Mouse (Mus musculus) liver, embryonic 11.5 days (tissue): ENCODE data around the gene Bcl6. TPM values are rescaled to one million over a fixed set of nuclear protein-coding genes. Genes with fewer than 3 reads are reported as not detected.

Source experiments
- ATAC-seq: fragments of 200-750 bp; cut with Nextera tagmentation; replicated peaks from 2 replicates; pipeline ENCODE4 v1.8.0; 2017; ENCODE audit warnings: moderate number of reproducible peaks, mild to moderate bottlenecking, moderate TSS enrichment, moderate library complexity; ENCODE audit not compliant: low FRiP score
- DNase-seq: peaks from one replicate; pipeline ENCODE4 v3.0.0-alpha.2; 2017; ENCODE audit warnings: low spot score
- H3K27ac ChIP-seq: fragments of 300-500 bp; sonication (generic); 2 replicates; pipeline ENCODE4 v1.5.1; 2014; ENCODE audit warnings: mild to moderate bottlenecking, low read depth, low read length, control low read depth
- H3K27me3 ChIP-seq: fragments of 300-500 bp; sonication (generic); replicated peaks from 2 replicates; pipeline ENCODE4 v1.6.1; 2014; ENCODE audit warnings: low read length, mixed read lengths; ENCODE audit not compliant: control insufficient read depth, insufficient read depth
- H3K36me3 ChIP-seq: fragments of 300-500 bp; sonication (generic); 2 replicates; pipeline ENCODE4 v1.6.1; 2014; ENCODE audit warnings: mild to moderate bottlenecking, low read length, moderate library complexity, mixed read lengths; ENCODE audit not compliant: control insufficient read depth, insufficient read depth
- H3K4me1 ChIP-seq: fragments of 300-500 bp; sonication (generic); replicated peaks from 2 replicates; pipeline ENCODE4 v1.6.1; 2014; ENCODE audit warnings: low read length, mixed read lengths; ENCODE audit not compliant: control insufficient read depth, insufficient read depth
- H3K4me2 ChIP-seq: fragments of 300-500 bp; sonication (generic); 2 replicates; pipeline ENCODE4 v1.6.1; 2014; ENCODE audit warnings: mild to moderate bottlenecking, control low read depth, moderate library complexity
- H3K4me3 ChIP-seq: fragments of 300-500 bp; sonication (generic); 2 replicates; pipeline ENCODE4 v1.5.1; 2014; ENCODE audit warnings: low read depth, low read length, control low read depth
- H3K9ac ChIP-seq: fragments of 300-500 bp; sonication (generic); 2 replicates; pipeline ENCODE4 v1.6.1; 2014; ENCODE audit warnings: low read depth, low read length, control low read depth
- H3K9me3 ChIP-seq: fragments of 300-500 bp; sonication (generic); 2 replicates; pipeline ENCODE4 v1.6.1; 2016; ENCODE audit warnings: low read length, inconsistent platforms, mixed read lengths; ENCODE audit not compliant: control insufficient read depth
- WGBS: fragments of 180-500 bp; shearing (Covaris S2); extraction: QIAGEN DNeasy Blood & Tissue Kit; methylation state at CpG from one replicate; pipeline ENCODE4 v1.1.7; 2014; 5-methylcytosine and 5-hydroxymethylcytosine counted together
- polyA plus RNA-seq: library from polyadenylated mRNA; unstranded; fragments of >200 nt; fragmentation: Nextera tagmentation; extraction: Ambion mirVana; gene quantifications from 2 replicates; pipeline ENCODE4 v1.2.1, GENCODE M21; 2014

Bcl6 gene
- polyA plus RNA-seq, 1 experiment from 2014 or later: 0.38 TPM

DNA sequence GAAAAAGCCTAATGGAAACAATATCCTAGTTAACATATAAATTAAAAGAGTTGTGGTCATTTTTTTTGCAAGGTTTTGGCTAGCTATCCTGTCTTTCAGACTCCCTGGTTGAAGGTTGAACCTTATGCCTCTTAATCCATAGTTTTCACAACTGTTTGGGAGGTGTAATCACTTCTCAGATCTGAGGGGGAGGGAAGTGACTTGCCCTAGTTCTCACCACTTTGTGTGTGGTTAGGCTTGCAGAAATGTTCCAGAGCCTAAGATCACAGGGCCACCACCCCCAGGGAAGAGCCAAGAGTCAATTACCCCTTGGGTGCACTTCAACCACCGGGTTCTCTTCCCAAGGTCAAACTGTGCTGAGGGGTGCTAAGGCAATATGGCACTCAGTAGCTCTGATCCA, 33.1 kb upstream of the Bcl6 start:
- 48% methylated on average over 1 of the region's 1 CpGs for WGBS
- no peaks in the 10 kb centered on the region for H3K27me3 ChIP-seq
- no peak for DNase-seq
- H3K4me2 ChIP-seq: no peak overlapping the region
- H3K4me1 ChIP-seq: no peaks in the 10 kb centered on the region
- H3K27ac ChIP-seq: no peak overlapping the region
- no peaks in the 10 kb centered on the region for H3K36me3 ChIP-seq
- no peaks in the 10 kb centered on the region for H3K9me3 ChIP-seq
- no peak for ATAC-seq
- no peak overlapping the region for H3K4me3 ChIP-seq
- H3K9ac ChIP-seq: no peak overlapping the region

DNA sequence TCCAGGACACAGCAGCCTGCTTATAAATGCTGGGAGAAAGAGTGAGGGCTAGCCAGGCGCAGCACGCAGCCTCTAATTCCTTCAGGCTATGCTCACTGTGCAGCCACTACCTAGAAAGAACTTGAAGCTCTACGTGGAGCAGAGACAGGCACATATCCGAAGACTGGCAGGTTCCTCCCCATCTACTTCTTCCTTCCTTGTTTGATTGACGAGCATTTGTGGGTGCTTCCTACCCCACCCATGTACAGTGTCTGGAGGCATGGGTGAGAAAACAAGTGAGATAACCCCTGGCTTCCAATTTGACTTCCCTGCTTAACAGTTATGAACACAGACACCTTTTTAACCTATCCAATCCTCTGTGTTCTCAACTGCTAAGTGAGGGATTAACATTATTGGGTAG, 28.1 kb upstream of the Bcl6 start:
- Histone ChIP-seq H3K36me3 (no peaks in the 10 kb centered on the region), H3K27me3 (no peaks in the 10 kb centered on the region), H3K27ac (no peak overlapping the region), H3K4me3 (no peak overlapping the region), H3K9me3 (no peaks in the 10 kb centered on the region), H3K4me2 (no peak overlapping the region), H3K4me1 (no peaks in the 10 kb centered on the region), H3K9ac (no peak overlapping the region)
- DNase-seq (no peak), ATAC-seq (no peak)
- WGBS: 48% methylated on average over 5 of the region's 5 CpGs

DNA sequence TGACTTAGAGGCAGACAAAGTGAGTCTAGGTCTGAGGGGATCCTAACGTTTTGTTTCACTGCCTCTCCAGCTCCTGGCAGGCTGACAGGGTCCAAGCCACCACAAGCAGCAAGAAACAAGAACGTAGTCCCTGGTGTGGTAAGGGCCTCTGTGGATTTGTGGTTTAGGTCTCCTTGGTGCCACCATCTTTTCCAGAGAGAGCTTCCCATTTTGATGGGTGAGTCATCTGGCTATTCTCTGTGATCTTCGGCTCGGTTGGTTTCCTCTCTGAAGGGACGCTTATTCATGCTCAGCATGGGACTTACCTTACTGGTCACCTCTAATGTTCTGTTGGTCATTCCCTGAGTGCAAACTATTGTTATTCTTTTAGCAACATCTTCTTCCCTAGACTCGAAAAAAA, 27.6 kb upstream of the Bcl6 start:
- Histone ChIP-seq H3K36me3 (no peaks in the 10 kb centered on the region), H3K4me3 (no peak overlapping the region), H3K4me2 (no peak overlapping the region), H3K9ac (no peak overlapping the region), H3K27ac (no peak overlapping the region), H3K9me3 (no peaks in the 10 kb centered on the region), H3K4me1 (no peaks in the 10 kb centered on the region), H3K27me3 (no peaks in the 10 kb centered on the region)
- 44% methylated on average over 6 of the region's 6 CpGs for WGBS
- ATAC-seq: no peak
- no peak for DNase-seq

DNA sequence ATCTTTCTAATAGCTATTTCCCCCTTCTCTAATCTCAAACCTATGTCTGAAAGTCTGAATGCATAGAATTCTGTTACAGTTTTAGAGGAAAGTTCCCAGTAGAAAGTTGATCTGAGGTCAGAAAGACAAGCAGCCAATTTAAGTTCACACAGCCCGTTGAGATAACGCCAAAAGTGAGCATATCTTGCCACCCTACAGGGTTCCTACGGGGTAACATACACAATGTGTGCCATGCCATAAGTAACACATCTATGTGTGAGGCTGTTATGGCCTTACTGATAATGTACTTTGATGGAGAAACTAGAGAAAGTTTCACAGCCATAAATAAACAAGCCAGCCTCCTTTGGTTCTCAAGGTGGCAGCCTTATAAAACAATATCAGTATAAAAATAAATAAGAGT, 25.7 kb upstream of the Bcl6 start:
- ATAC-seq (no peak), DNase-seq (no peak)
- H3K4me2 ChIP-seq: no peak overlapping the region
- no peaks in the 10 kb centered on the region for H3K4me1 ChIP-seq
- H3K27ac ChIP-seq: no peak overlapping the region
- no peaks in the 10 kb centered on the region for H3K9me3 ChIP-seq
- no peak overlapping the region for H3K9ac ChIP-seq
- H3K4me3 ChIP-seq: no peak overlapping the region
- H3K36me3 ChIP-seq: no peaks in the 10 kb centered on the region
- H3K27me3 ChIP-seq: no peaks in the 10 kb centered on the region
- WGBS: 65% methylated on average over 3 of the region's 3 CpGs

DNA sequence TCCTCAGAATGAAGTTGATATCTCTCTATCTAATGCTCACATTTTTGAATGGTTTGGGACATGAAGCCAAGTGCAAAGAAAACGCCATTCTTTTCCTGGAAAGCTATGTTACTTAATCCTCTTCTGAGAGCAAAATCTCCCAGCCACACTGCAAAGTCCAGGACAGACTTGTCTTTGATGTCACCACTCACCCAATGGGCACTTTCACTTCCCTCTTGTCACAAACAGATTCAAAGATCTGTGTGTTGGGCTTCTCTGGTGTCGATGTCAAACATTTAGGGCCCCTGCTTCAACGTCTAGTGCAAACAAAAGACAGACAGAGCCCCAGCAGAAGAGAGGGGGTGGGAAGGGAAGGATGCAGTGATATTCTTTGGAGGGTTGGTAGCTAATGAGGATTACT, 23.4 kb upstream of the Bcl6 start:
- 36% methylated on average over 3 of the region's 3 CpGs for WGBS
- no peaks in the 10 kb centered on the region for H3K36me3 ChIP-seq
- no peak overlapping the region for H3K4me3 ChIP-seq
- ATAC-seq (no peak), DNase-seq (no peak)
- no peak overlapping the region for H3K9ac ChIP-seq
- H3K27me3 ChIP-seq: no peaks in the 10 kb centered on the region
- H3K27ac ChIP-seq: no peak overlapping the region
- H3K9me3 ChIP-seq: no peaks in the 10 kb centered on the region
- no peaks in the 10 kb centered on the region for H3K4me1 ChIP-seq
- no peak overlapping the region for H3K4me2 ChIP-seq

DNA sequence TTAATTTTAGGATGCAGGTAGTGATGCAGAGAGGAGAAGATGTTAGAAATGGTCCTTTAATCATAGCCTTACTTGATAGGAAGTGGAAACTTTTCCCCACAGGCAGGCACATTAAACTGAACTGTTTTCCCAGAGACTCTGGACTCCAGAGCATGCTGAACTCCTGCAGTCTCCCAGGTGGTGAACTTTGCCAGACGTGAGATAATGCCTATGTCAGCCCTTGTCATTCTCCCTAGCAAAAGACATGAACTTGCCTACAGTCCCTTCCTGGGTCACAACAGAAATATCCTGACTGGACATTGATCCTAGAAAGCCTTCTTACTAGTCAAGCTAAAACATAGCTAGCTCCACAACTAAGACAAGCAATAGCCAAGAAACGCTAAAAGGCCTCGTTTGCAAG, 22.7 kb upstream of the Bcl6 start:
- no peaks in the 10 kb centered on the region for H3K36me3 ChIP-seq
- H3K4me1 ChIP-seq: no peaks in the 10 kb centered on the region
- H3K9ac ChIP-seq: no peak overlapping the region
- H3K9me3 ChIP-seq: no peaks in the 10 kb centered on the region
- WGBS: 69% methylated on average over 3 of the region's 3 CpGs
- no peak for ATAC-seq
- H3K4me2 ChIP-seq: no peak overlapping the region
- no peak overlapping the region for H3K4me3 ChIP-seq
- no peaks in the 10 kb centered on the region for H3K27me3 ChIP-seq
- no peak for DNase-seq
- H3K27ac ChIP-seq: no peak overlapping the region

DNA sequence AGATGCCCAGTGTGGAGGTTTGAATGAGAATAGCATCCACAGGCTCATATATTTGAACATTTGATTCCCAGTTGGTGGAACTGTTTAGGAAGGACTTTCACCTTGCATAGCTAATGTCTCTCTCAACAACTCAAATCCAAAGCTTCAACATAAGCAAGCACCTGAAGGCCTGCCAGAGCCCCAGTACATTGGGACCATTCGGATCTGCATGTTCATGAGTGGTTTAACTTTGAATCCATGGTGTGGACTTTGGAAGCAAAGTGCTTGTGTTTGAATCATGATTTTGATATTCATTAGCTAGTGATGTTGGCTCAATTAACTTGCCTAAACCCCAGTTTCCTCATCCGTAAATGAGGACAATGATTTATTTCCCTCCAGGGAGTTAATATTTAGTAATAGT, 21.2 kb upstream of the Bcl6 start:
- Histone ChIP-seq H3K27me3 (no peaks in the 10 kb centered on the region), H3K9ac (no peak overlapping the region), H3K4me2 (no peak overlapping the region), H3K9me3 (no peaks in the 10 kb centered on the region), H3K4me1 (no peaks in the 10 kb centered on the region), H3K36me3 (no peaks in the 10 kb centered on the region), H3K4me3 (no peak overlapping the region), H3K27ac (no peak overlapping the region)
- ATAC-seq: no peak
- WGBS: 87% methylated on average over 2 of the region's 2 CpGs
- no peak for DNase-seq

DNA sequence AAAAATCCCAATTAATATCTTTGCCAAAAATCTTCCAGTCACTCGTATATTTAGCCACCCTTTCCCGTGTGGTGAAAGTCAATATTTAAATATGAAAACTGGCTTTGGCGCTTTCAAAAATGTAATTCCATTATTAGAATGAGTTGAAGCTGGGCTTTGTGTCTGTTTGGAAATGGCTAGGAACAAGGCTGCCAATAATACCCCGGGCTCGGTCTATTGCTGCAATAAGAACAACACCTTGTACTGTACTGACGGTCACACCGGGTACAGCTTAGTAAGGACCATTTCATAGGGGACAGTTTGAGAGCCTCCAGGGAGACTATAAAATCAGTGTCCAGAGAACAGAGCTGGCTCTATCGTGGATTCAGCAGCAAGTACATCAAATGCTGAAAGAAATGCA, 17.3 kb upstream of the Bcl6 start:
- 80% methylated on average over 8 of the region's 8 CpGs for WGBS
- Histone ChIP-seq H3K9ac (no peak overlapping the region), H3K27me3 (no peaks in the 10 kb centered on the region), H3K9me3 (no peaks in the 10 kb centered on the region), H3K36me3 (no peaks in the 10 kb centered on the region), H3K4me2 (no peak overlapping the region), H3K4me3 (no peak overlapping the region), H3K27ac (no peak overlapping the region), H3K4me1 (no peaks in the 10 kb centered on the region)
- ATAC-seq (no peak), DNase-seq (no peak)

DNA sequence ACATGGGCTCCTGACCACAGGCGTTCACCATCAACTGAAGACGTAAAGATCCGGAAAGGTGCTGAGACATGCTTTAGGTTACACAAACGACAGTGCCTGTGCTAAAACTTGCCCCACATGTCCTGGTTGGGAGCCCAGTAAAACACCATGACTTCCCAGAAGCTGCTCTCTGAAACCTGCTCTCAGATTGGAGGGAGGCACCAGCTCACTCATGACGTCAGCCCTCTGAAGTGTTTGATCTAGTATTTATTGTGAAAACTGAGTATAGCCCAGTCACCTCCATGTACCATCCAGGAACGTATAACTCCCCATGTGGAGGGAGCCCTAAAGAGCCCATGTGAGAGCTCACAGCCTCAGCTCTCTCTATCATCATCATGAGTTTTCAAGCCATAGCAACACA, 9.3 kb upstream of the Bcl6 start:
- Histone ChIP-seq H3K4me2 (no peak overlapping the region), H3K4me3 (no peak overlapping the region), H3K4me1 (no peaks in the 10 kb centered on the region), H3K27me3 (no peaks in the 10 kb centered on the region), H3K9me3 (no peaks in the 10 kb centered on the region), H3K36me3 (no peaks in the 10 kb centered on the region), H3K9ac (no peak overlapping the region), H3K27ac (no peak overlapping the region)
- no peak for ATAC-seq
- no peak for DNase-seq
- WGBS: 83% methylated on average over 6 of the region's 6 CpGs
